Mouse (Mus musculus) myocyte (in vitro differentiated cells): ENCODE results near the gene Gm49661.

Experiments used
- E2F4 ChIP-seq: IDR thresholded peaks from one replicate; pipeline ENCODE4 v1.6.1; 2011; ENCODE audit warnings: mild to moderate bottlenecking, control low read depth, moderate library complexity; ENCODE audit not compliant: insufficient read depth
- POLR2A ChIP-seq: IDR thresholded peaks from one replicate; pipeline ENCODE4 v1.6.1; 2011; ENCODE audit warnings: low read depth, mild to moderate bottlenecking, control low read depth, moderate library complexity; ENCODE audit not compliant: insufficient read length
- REST ChIP-seq: IDR thresholded peaks from one replicate; pipeline ENCODE4 v1.6.1; 2011; ENCODE audit warnings: mild to moderate bottlenecking, control low read depth, moderate library complexity; ENCODE audit not compliant: insufficient read depth, insufficient read length
- USF1 ChIP-seq: IDR thresholded peaks from one replicate; pipeline ENCODE4 v1.6.1; 2011; ENCODE audit warnings: low read depth, mild to moderate bottlenecking, control low read depth, moderate library complexity

DNA sequence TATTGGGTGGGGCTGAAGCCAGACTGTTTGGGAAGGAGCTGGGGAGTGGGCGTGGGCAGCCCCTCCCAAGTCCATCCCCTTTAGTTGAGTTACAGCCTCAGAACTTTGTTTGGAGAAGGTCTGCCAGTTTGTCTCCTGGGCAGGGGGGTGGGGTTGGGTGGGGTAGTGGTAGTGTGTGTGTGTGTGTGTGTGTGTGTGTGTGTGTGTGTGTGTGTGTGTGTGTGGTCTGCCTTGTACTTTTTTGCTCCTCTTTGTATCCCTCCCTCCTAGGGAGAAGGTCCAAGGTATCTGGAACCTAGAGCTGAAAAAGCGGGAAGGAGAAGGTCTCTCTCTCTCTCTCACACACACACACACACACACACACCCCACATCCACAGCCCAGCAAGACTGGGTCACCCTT lies 45.2 kb upstream of the Gm49661 start, which contains the start of gene Best2:
- no peak for TF ChIP-seq USF1
- TF ChIP-seq E2F4: no peak
- no peak for TF ChIP-seq POLR2A
- no peak for TF ChIP-seq REST
